Mouse (Mus musculus) lung, postnatal 25 days (tissue): ENCODE measurements around the gene Gpr137c.

Experiments
- DNase-seq: peaks from one replicate; pipeline ENCODE4 v3.0.0; 2022; ENCODE audit warnings: low spot score

Gpr137c gene

GRCm38 (mm10) chr14:45219281-45220089 is at the start of gene Gpr137c:
TSS of gene Gpr137c (plus strand) at chr14:45219717.
- peak; percentile 100 for DNase-seq

- DNase-seq: no peak
Measured at GRCm38 (mm10) chr14:45172260-45172659, 47.3 kb upstream of the Gpr137c start.

GRCm38 (mm10) chr14:45175012-45175740 is 44.3 kb upstream of the Gpr137c start:
- DNase-seq: no peak

GRCm38 (mm10) chr14:45179186-45179585 is 40.3 kb upstream of the Gpr137c start:
- no peak for DNase-seq

- DNase-seq: no peak
Measured at GRCm38 (mm10) chr14:45179606-45180005, 39.9 kb upstream of the Gpr137c start.

GRCm38 (mm10) chr14:45181611-45182010 is 37.9 kb upstream of the Gpr137c start:
- DNase-seq: no peak

GRCm38 (mm10) chr14:45190999-45191398 is 28.5 kb upstream of the Gpr137c start:
- DNase-seq: no peak

GRCm38 (mm10) chr14:45200607-45201006 is 18.9 kb upstream of the Gpr137c start:
- DNase-seq: no peak

- no peak for DNase-seq
Measured at GRCm38 (mm10) chr14:45210683-45211082, 8.8 kb upstream of the Gpr137c start.

GRCm38 (mm10) chr14:45211431-45211830 is 8.1 kb upstream of the Gpr137c start:
- no peak for DNase-seq

- no peak for DNase-seq
Measured at GRCm38 (mm10) chr14:45216711-45217340, 2.7 kb upstream of the Gpr137c start.

- no peak for DNase-seq
Measured at GRCm38 (mm10) chr14:45217693-45218092, 1.8 kb upstream of the Gpr137c start.

- DNase-seq: peak; percentile 76
Measured at GRCm38 (mm10) chr14:45220090-45220956, 806 bp downstream of the Gpr137c start, which contains the start of gene Txndc16. TSS of gene Txndc16 (minus strand) at chr14:45220328.

GRCm38 (mm10) chr14:45220957-45221630 is 1.6 kb downstream of the Gpr137c start:
- no peak for DNase-seq

- no peak for DNase-seq
Measured at GRCm38 (mm10) chr14:45239042-45239441, 19.5 kb downstream of the Gpr137c start.

GRCm38 (mm10) chr14:45241613-45242012 is 22.1 kb downstream of the Gpr137c start:
- no peak for DNase-seq

- DNase-seq: no peak
Measured at GRCm38 (mm10) chr14:45251548-45252076, 32.1 kb downstream of the Gpr137c start.

GRCm38 (mm10) chr14:45263831-45264592 is 44.5 kb downstream of the Gpr137c start:
- DNase-seq: no peak

- DNase-seq: no peak
Measured at GRCm38 (mm10) chr14:45275816-45276215, 56.3 kb downstream of the Gpr137c start.

- no peak for DNase-seq
Measured at GRCm38 (mm10) chr14:45282066-45282465, 62.5 kb downstream of the Gpr137c start.
